Mouse (Mus musculus): ENCODE data around the gene Dph2.

The Dph2 gene

GRCm38 (mm10) chr4:117870437-117870836 lies 21.4 kb downstream of the Dph2 start:
- DNase-seq = no peak

- DNase-seq = no peak
Measured at GRCm38 (mm10) chr4:117869317-117869716, 22.5 kb downstream of the Dph2 start.

- DNase-seq = peak; percentile 75
Measured at GRCm38 (mm10) chr4:117867823-117868222, 24.0 kb downstream of the Dph2 start.

GRCm38 (mm10) chr4:117867000-117867399 lies 24.8 kb downstream of the Dph2 start:
- DNase-seq = no peak

- DNase-seq = peak; percentile 47
Measured at GRCm38 (mm10) chr4:117866083-117866482, 25.7 kb downstream of the Dph2 start.

GRCm38 (mm10) chr4:117862823-117863222 lies 29.0 kb downstream of the Dph2 start:
- peak; percentile 47 for DNase-seq

- no peak for DNase-seq
Measured at GRCm38 (mm10) chr4:117860570-117860969, 31.3 kb downstream of the Dph2 start.

- DNase-seq = peak; percentile 75
Measured at GRCm38 (mm10) chr4:117858794-117859193, 33.0 kb downstream of the Dph2 start.

- peak; percentile 53 for DNase-seq
Measured at GRCm38 (mm10) chr4:117855146-117855545, 36.7 kb downstream of the Dph2 start.

- no peak for DNase-seq
Measured at GRCm38 (mm10) chr4:117852152-117852868, 39.5 kb downstream of the Dph2 start.

- DNase-seq = no peak
Measured at GRCm38 (mm10) chr4:117850871-117851270, 41.0 kb downstream of the Dph2 start.

- DNase-seq = no peak
Measured at GRCm38 (mm10) chr4:117850176-117850575, 41.7 kb downstream of the Dph2 start.

GRCm38 (mm10) chr4:117849506-117849905 lies 42.3 kb downstream of the Dph2 start:
- no peak for DNase-seq

GRCm38 (mm10) chr4:117849063-117849462 lies 42.8 kb downstream of the Dph2 start:
- DNase-seq = no peak

GRCm38 (mm10) chr4:117847011-117847410 lies 44.8 kb downstream of the Dph2 start:
- no peak for DNase-seq

- no peak for DNase-seq
Measured at GRCm38 (mm10) chr4:117846261-117846660, 45.6 kb downstream of the Dph2 start.

GRCm38 (mm10) chr4:117845316-117845715 lies 46.5 kb downstream of the Dph2 start:
- no peak for DNase-seq

GRCm38 (mm10) chr4:117844467-117844866 lies 47.4 kb downstream of the Dph2 start:
- DNase-seq = no peak

- DNase-seq = no peak
Measured at GRCm38 (mm10) chr4:117843101-117843500, 48.7 kb downstream of the Dph2 start.

GRCm38 (mm10) chr4:117841566-117841965 lies 50.3 kb downstream of the Dph2 start:
- no peak for DNase-seq

- DNase-seq = no peak
Measured at GRCm38 (mm10) chr4:117840821-117841220, 51.0 kb downstream of the Dph2 start.

- DNase-seq = no peak
Measured at GRCm38 (mm10) chr4:117839366-117839765, 52.5 kb downstream of the Dph2 start.

All from right cerebral cortex, postnatal 4 days (tissue).